Mouse (Mus musculus): Measurements from ENCODE around the gene Sirt2. TPM values are rescaled to one million over a fixed set of nuclear protein-coding genes. Genes with fewer than 3 reads are reported as not detected.
A peak's percentile ranks its signal among the peaks of the same experiment; 100 is the strongest.

Gene Sirt2
- polyA plus RNA-seq, 1 experiment from 2014 or later, result 28.5 TPM

DNA sequence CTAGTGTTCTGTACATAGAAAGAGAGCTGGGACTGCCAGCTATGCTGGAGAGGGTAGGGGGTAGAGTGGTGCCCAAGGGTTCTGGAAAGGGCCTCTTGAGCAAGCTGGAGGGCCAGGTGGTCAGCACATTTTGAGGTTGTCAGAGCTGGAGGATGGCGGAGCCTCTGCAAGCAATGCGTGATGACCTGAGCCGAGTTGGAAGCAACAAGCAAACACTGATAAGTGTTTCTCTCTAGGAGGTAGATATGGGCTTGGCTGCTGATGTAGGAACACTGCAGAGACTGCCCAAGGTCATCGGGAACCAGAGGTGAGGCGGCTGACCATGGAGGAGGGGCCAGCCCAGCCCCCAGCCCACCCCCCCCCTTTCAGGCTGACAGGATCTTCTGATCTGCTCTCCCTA, 64.4 kb downstream of the Sirt2 start:
- peaks cover 44% of the 10 kb centered on the region for H3K4me1 ChIP-seq
- H3K9ac ChIP-seq, result no peak overlapping the region
- ATAC-seq, result no peak
- no peaks in the 10 kb centered on the region for H3K27me3 ChIP-seq (replicated peaks)
- 63% methylated on average over 5 of the region's 5 CpGs for WGBS (ENCODE audit: insufficient replicate concordance)
- peaks cover 31% of the 10 kb centered on the region for H3K36me3 ChIP-seq
- H3K9me3 ChIP-seq (replicated peaks), result no peaks in the 10 kb centered on the region
- 0 out of 2 replicates have a peak overlapping the region, but pooled peaks have one; percentile 0 for H3K4me2 ChIP-seq
- H3K27ac ChIP-seq, result 0 out of 2 replicates have a peak overlapping the region, but pooled peaks have one; percentile 2
- H3K4me3 ChIP-seq, result no peak overlapping the region

DNA sequence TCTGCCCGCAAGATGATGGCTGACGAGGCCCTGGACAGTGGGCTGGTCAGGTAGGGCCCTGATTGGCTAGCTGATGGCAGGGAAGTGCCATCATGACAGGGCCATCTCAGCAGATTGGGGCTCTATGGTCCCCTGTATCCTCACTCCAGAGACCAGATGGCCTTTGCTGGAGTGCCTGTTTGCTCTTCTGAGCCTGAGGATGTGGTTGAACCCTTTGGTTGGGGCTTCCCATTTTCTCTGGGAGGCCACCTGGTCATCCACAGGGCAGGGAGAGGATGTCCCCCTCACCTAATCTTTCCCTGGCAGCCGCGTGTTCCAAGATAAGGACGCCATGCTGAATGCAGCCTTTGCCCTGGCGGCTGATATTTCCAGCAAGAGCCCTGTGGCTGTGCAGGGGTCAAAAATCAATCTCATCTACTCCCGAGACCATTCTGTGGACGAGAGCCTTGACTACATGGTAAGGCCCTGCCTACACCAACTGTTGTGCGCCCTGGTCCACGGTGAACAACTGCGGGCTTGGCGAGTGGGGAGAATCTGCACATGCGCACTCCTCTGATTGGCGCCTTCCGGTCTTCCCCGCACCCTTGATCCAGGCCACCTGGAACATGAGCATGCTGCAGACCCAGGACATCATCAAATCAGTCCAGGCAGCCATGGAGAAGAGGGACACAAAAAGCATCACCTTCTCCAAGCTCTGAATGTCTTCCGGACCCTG, 65.0 kb downstream of the Sirt2 start:
- 0 out of 2 replicates have a peak overlapping the region, but pooled peaks have one; percentile 2 for H3K9ac ChIP-seq
- H3K27ac ChIP-seq, result no peak overlapping the region
- H3K4me2 ChIP-seq, result 0 out of 2 replicates have a peak overlapping the region, but pooled peaks have one; percentile 0

GRCm38 (mm10) chr7:28832137-28832536, 65.6 kb downstream of the Sirt2 start:
- Histone ChIP-seq H3K36me3 (peaks cover 31% of the 10 kb centered on the region), H3K4me3 (no peak overlapping the region), H3K4me1 (peaks cover 37% of the 10 kb centered on the region), H3K27me3 (replicated peaks) (no peaks in the 10 kb centered on the region), H3K9me3 (replicated peaks) (no peaks in the 10 kb centered on the region), H3K4me2 (no peak overlapping the region), H3K27ac (no peak overlapping the region), H3K9ac (no peak overlapping the region)
- no peak for ATAC-seq
- 48% methylated on average over 6 of the region's 6 CpGs for WGBS (ENCODE audit: insufficient replicate concordance)

More for the DNA sequence above, 65.0 kb downstream of the Sirt2 start:
- H3K27me3 ChIP-seq (replicated peaks), result no peaks in the 10 kb centered on the region
- peaks cover 31% of the 10 kb centered on the region for H3K36me3 ChIP-seq
- ATAC-seq, result peak; percentile 50; the same call in 1 of the 2 replicates
- no peak overlapping the region for H3K4me3 ChIP-seq
- WGBS (ENCODE audit: insufficient replicate concordance), result 67% methylated on average over 17 of the region's 17 CpGs
- H3K4me1 ChIP-seq, result peaks cover 38% of the 10 kb centered on the region
- no peaks in the 10 kb centered on the region for H3K9me3 ChIP-seq (replicated peaks)

- H3K9me3 ChIP-seq (replicated peaks), result no peaks in the 10 kb centered on the region
- no peak within 1 kb of the TSS for H3K9ac ChIP-seq
- ATAC-seq, result no peak
- H3K4me3 ChIP-seq, result no peak within 1 kb of the TSS
- WGBS (ENCODE audit: insufficient replicate concordance), result 64% methylated on average over 6 of the region's 6 CpGs
- peaks cover 29% of the 10 kb centered on the region for H3K36me3 ChIP-seq
- H3K27ac ChIP-seq, result no peak within 1 kb of the TSS
- peaks cover 33% of the 10 kb centered on the region for H3K4me1 ChIP-seq
- H3K27me3 ChIP-seq (replicated peaks), result no peaks in the 10 kb centered on the region
- no peak within 1 kb of the TSS for H3K4me2 ChIP-seq
Measured at GRCm38 (mm10) chr7:28833723-28834347, 67.3 kb downstream of the Sirt2 start, which contains the start of gene Lgals4. Gene Lgals4, plus strand, starts transcription at chr7:28833854.

- no peak overlapping the region for H3K9ac ChIP-seq
- no peaks in the 10 kb centered on the region for H3K9me3 ChIP-seq (replicated peaks)
- H3K36me3 ChIP-seq, result peaks cover 2% of the 10 kb centered on the region
- peaks cover 11% of the 10 kb centered on the region for H3K4me1 ChIP-seq
- WGBS (ENCODE audit: insufficient replicate concordance), result 63% methylated on average over 5 of the region's 5 CpGs
- ATAC-seq, result no peak
- H3K4me3 ChIP-seq, result no peak overlapping the region
- H3K4me2 ChIP-seq, result no peak overlapping the region
- H3K27me3 ChIP-seq (replicated peaks), result no peaks in the 10 kb centered on the region; the same call in 1 of the 2 replicates
- no peak overlapping the region for H3K27ac ChIP-seq
Measured at GRCm38 (mm10) chr7:28836936-28837335, 70.4 kb downstream of the Sirt2 start.

Other genes with a start within 250 kb of the Sirt2 start
- not detected in 2 replicates for gene Ifnl3, start 243.9 kb upstream of the Sirt2 start, polyA plus RNA-seq (2016; fragmentation: Nextera tagmentation; extraction: Ambion mirVana)
- not detected in 2 replicates for gene Sycn, start 225.8 kb upstream of the Sirt2 start, polyA plus RNA-seq (2016; fragmentation: Nextera tagmentation; extraction: Ambion mirVana)
- gene Nccrp1, start 219.5 kb upstream of the Sirt2 start, polyA plus RNA-seq (2016; fragmentation: Nextera tagmentation; extraction: Ambion mirVana), result not detected in 2 replicates
- gene Samd4b, start 168.6 kb upstream of the Sirt2 start, polyA plus RNA-seq (2016; fragmentation: Nextera tagmentation; extraction: Ambion mirVana), result 10.0 and 12.5 TPM in 2 replicates
- 24.3 and 24.6 TPM in 2 replicates for gene Pak4, start 168.6 kb upstream of the Sirt2 start, polyA plus RNA-seq (2016; fragmentation: Nextera tagmentation; extraction: Ambion mirVana)
- gene Acp7, start 135.4 kb upstream of the Sirt2 start, polyA plus RNA-seq (2016; fragmentation: Nextera tagmentation; extraction: Ambion mirVana), result not detected in 2 replicates
- 0.28 and 0.48 TPM in 2 replicates for gene Fbxo27, start 73.9 kb upstream of the Sirt2 start, polyA plus RNA-seq (2016; fragmentation: Nextera tagmentation; extraction: Ambion mirVana)
- 1.7 and 1.9 TPM in 2 replicates for gene Fbxo17, start 49.9 kb upstream of the Sirt2 start, polyA plus RNA-seq (2016; fragmentation: Nextera tagmentation; extraction: Ambion mirVana)
- gene Mrps12, start 24.9 kb upstream of the Sirt2 start, polyA plus RNA-seq (2016; fragmentation: Nextera tagmentation; extraction: Ambion mirVana), result 122 and 123 TPM in 2 replicates
- 20.4 and 22.3 TPM in 2 replicates for gene Sars2, start 24.7 kb upstream of the Sirt2 start, polyA plus RNA-seq (2016; fragmentation: Nextera tagmentation; extraction: Ambion mirVana)
- not detected in 2 replicates for gene Ccer2, start 10.6 kb upstream of the Sirt2 start, polyA plus RNA-seq (2016; fragmentation: Nextera tagmentation; extraction: Ambion mirVana)
- 41.6 and 43.1 TPM in 2 replicates for gene Nfkbib, start 777 bp downstream of the Sirt2 start, polyA plus RNA-seq (2016; fragmentation: Nextera tagmentation; extraction: Ambion mirVana)
- gene Rinl, start 22.2 kb downstream of the Sirt2 start, polyA plus RNA-seq (2016; fragmentation: Nextera tagmentation; extraction: Ambion mirVana), result 14.5 and 16.1 TPM in 2 replicates
- 186 and 188 TPM in 2 replicates for gene Hnrnpl, start 41.8 kb downstream of the Sirt2 start, polyA plus RNA-seq (2016; fragmentation: Nextera tagmentation; extraction: Ambion mirVana)
- gene Ech1, start 58.5 kb downstream of the Sirt2 start, polyA plus RNA-seq (2016; fragmentation: Nextera tagmentation; extraction: Ambion mirVana), result 72.3 and 73.6 TPM in 2 replicates
- 2.7 and 3.6 TPM in 2 replicates for gene Lgals4, start 67.1 kb downstream of the Sirt2 start, polyA plus RNA-seq (2016; fragmentation: Nextera tagmentation; extraction: Ambion mirVana)
- gene Lgals7, start 97.1 kb downstream of the Sirt2 start, polyA plus RNA-seq (2016; fragmentation: Nextera tagmentation; extraction: Ambion mirVana), result 0.25 TPM in 1 of 2 replicates, not detected in the other
- 0.12 and 0.13 TPM in 2 replicates for gene Capn12, start 114.7 kb downstream of the Sirt2 start, polyA plus RNA-seq (2016; fragmentation: Nextera tagmentation; extraction: Ambion mirVana)
- gene Actn4, start 195.6 kb downstream of the Sirt2 start, polyA plus RNA-seq (2016; fragmentation: Nextera tagmentation; extraction: Ambion mirVana), result 165 and 166 TPM in 2 replicates
- gene Eif3k, start 215.1 kb downstream of the Sirt2 start, polyA plus RNA-seq (2016; fragmentation: Nextera tagmentation; extraction: Ambion mirVana), result 325 and 336 TPM in 2 replicates
- gene Map4k1, start 215.3 kb downstream of the Sirt2 start, polyA plus RNA-seq (2016; fragmentation: Nextera tagmentation; extraction: Ambion mirVana), result 33.3 and 35.0 TPM in 2 replicates

Measured in liver, embryonic 12.5 days (tissue).